Mouse (Mus musculus): Measurements from ENCODE around the gene Dlgap4.
"Not testable (repeated sequence)": the region's sequence is repeated elsewhere in the genome, so short reads cannot be mapped to it uniquely, and the experiment has no call there.

Gene Dlgap4

GRCm38 (mm10) chr2:156775455-156776435 lies 162.2 kb downstream of the Dlgap4 start:
- no peak for DNase-seq (ENCODE audit: extremely low spot score)

GRCm38 (mm10) chr2:156776907-156777306 lies 163.4 kb downstream of the Dlgap4 start:
- no peak for DNase-seq (ENCODE audit: extremely low spot score)

- no peak for DNase-seq (ENCODE audit: extremely low spot score)
Measured at GRCm38 (mm10) chr2:156777326-156778004, 164.0 kb downstream of the Dlgap4 start.

GRCm38 (mm10) chr2:156778571-156778970 lies 165.1 kb downstream of the Dlgap4 start:
- DNase-seq (ENCODE audit: extremely low spot score) = no peak

GRCm38 (mm10) chr2:156779036-156779435 lies 165.5 kb downstream of the Dlgap4 start:
- DNase-seq (ENCODE audit: extremely low spot score) = no peak

GRCm38 (mm10) chr2:156779488-156779887 lies 166.0 kb downstream of the Dlgap4 start:
- DNase-seq (ENCODE audit: extremely low spot score) = no peak

GRCm38 (mm10) chr2:156780129-156780528 lies 166.6 kb downstream of the Dlgap4 start:
- no peak for DNase-seq (ENCODE audit: extremely low spot score)

GRCm38 (mm10) chr2:156780752-156781151 lies 167.2 kb downstream of the Dlgap4 start:
- DNase-seq (ENCODE audit: extremely low spot score) = no peak

- DNase-seq (ENCODE audit: extremely low spot score) = no peak
Measured at GRCm38 (mm10) chr2:156781281-156781680, 167.8 kb downstream of the Dlgap4 start.

- DNase-seq (ENCODE audit: extremely low spot score) = no peak
Measured at GRCm38 (mm10) chr2:156781836-156782480, 168.5 kb downstream of the Dlgap4 start.

GRCm38 (mm10) chr2:156782481-156783348 lies 169.2 kb downstream of the Dlgap4 start:
- DNase-seq (ENCODE audit: extremely low spot score) = no peak

- no peak for DNase-seq (ENCODE audit: extremely low spot score)
Measured at GRCm38 (mm10) chr2:156783349-156783728, 169.8 kb downstream of the Dlgap4 start.

- DNase-seq (ENCODE audit: extremely low spot score) = no peak
Measured at GRCm38 (mm10) chr2:156784016-156784585, 170.6 kb downstream of the Dlgap4 start.

- no peak for DNase-seq (ENCODE audit: extremely low spot score)
Measured at GRCm38 (mm10) chr2:156784891-156785290, 171.4 kb downstream of the Dlgap4 start.

GRCm38 (mm10) chr2:156786369-156786768 lies 172.9 kb downstream of the Dlgap4 start:
- not testable (repeated sequence) for DNase-seq (ENCODE audit: extremely low spot score)

- DNase-seq (ENCODE audit: extremely low spot score) = no peak
Measured at GRCm38 (mm10) chr2:156787090-156787775, 173.7 kb downstream of the Dlgap4 start.

- no peak for DNase-seq (ENCODE audit: extremely low spot score)
Measured at GRCm38 (mm10) chr2:156787776-156788105, 174.2 kb downstream of the Dlgap4 start.

GRCm38 (mm10) chr2:156788836-156789235 lies 175.3 kb downstream of the Dlgap4 start:
- no peak for DNase-seq (ENCODE audit: extremely low spot score)

- no peak for DNase-seq (ENCODE audit: extremely low spot score)
Measured at GRCm38 (mm10) chr2:156798516-156798915, 185.0 kb downstream of the Dlgap4 start.

GRCm38 (mm10) chr2:156801045-156801444 lies 187.5 kb downstream of the Dlgap4 start:
- DNase-seq (ENCODE audit: extremely low spot score) = no peak
